Mouse (Mus musculus) bone marrow, adult 2 months (tissue): ENCODE results near the gene Ppp1r10.

ENCODE experiments used
- CTCF ChIP-seq: fragments of 200-500 bp; IDR thresholded peaks from 2 replicates; pipeline ENCODE4 v1.5.1; 2011; ENCODE audit warnings: low read length, control low read depth; ENCODE audit not compliant: control insufficient read depth, insufficient read depth
- POLR2A ChIP-seq: fragments of 200-500 bp; IDR thresholded peaks from 2 replicates; pipeline ENCODE4 v1.6.1; 2011; ENCODE audit warnings: low read depth, mild to moderate bottlenecking, control low read depth, low read length, borderline replicate concordance; ENCODE audit not compliant: control insufficient read depth

- TF ChIP-seq CTCF (no peak), POLR2A (peak; percentile 17; the same call in 1 of the 2 replicates)
Observed at GRCm38 (mm10) chr17:35896781-35897643, 19.2 kb upstream of the Ppp1r10 start, which contains the start of gene 2310061I04Rik.
